Mouse (Mus musculus): Measurements from ENCODE around the gene Scaf11. TPM values are rescaled to one million over a fixed set of nuclear protein-coding genes. Genes with fewer than 3 reads are reported as not detected.
A peak's percentile ranks its signal among the peaks of the same experiment; 100 is the strongest.

The Scaf11 gene
- polyA plus RNA-seq, 1 experiment = 103 TPM

GRCm38 (mm10) chr15:96377263-96377662 is 83.4 kb downstream of the Scaf11 start:
- H3K4me1 ChIP-seq (ENCODE audit: control insufficient read depth, insufficient read depth, low read length) = peaks cover 11% of the 10 kb centered on the region
- TF ChIP-seq POLR2A (IDR thresholded peaks at IDR 0.05; ENCODE audit: low read depth, low read length) = no peak
- no peak for TF ChIP-seq CTCF (IDR thresholded peaks at IDR 0.05; ENCODE audit: borderline replicate concordance, insufficient read depth, low read length)
- no peak overlapping the region for H3K27ac ChIP-seq (ENCODE audit: insufficient read depth, low read length)
- no peak overlapping the region for H3K4me3 ChIP-seq (ENCODE audit: insufficient read depth, low read length)

GRCm38 (mm10) chr15:96376214-96376613 is 84.4 kb downstream of the Scaf11 start:
- Histone ChIP-seq H3K4me3 (ENCODE audit: insufficient read depth, low read length) (no peak overlapping the region), H3K27ac (ENCODE audit: insufficient read depth, low read length) (no peak overlapping the region), H3K4me1 (ENCODE audit: control insufficient read depth, insufficient read depth, low read length) (peaks cover 11% of the 10 kb centered on the region)
- TF ChIP-seq POLR2A (IDR thresholded peaks at IDR 0.05; ENCODE audit: low read depth, low read length) = no peak
- TF ChIP-seq CTCF (IDR thresholded peaks at IDR 0.05; ENCODE audit: borderline replicate concordance, insufficient read depth, low read length) = no peak

- Histone ChIP-seq H3K4me1 (ENCODE audit: control insufficient read depth, insufficient read depth, low read length) (peaks cover 11% of the 10 kb centered on the region), H3K27ac (ENCODE audit: insufficient read depth, low read length) (no peak overlapping the region)
- TF ChIP-seq CTCF (IDR thresholded peaks at IDR 0.05; ENCODE audit: borderline replicate concordance, insufficient read depth, low read length) (0 out of 2 replicates have a peak, but pooled peaks have one; percentile 2), POLR2A (IDR thresholded peaks at IDR 0.05; ENCODE audit: low read depth, low read length) (no peak)
Observed at GRCm38 (mm10) chr15:96373161-96373560, 87.5 kb downstream of the Scaf11 start.

DNA sequence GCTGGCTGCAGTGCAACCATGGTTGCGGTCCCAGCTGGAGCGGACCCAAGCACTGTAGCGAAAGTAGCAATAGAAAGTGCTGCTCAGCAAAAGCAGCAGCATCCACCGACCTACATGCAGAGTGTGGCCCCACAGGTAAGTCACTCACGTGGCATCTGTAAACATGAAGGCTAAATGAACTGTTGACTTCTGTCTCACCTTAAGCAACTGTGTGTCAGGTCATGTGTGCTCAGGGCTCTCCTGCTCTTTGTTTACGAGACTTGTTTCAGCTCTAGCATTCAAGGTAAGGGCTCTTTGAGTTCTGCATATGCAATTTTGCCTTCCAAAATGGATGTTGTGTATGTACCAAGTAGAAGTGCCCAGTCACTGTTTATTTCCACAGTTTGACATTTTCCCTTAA is 88.0 kb downstream of the Scaf11 start:
- Histone ChIP-seq H3K27ac (ENCODE audit: insufficient read depth, low read length) (no peak overlapping the region), H3K4me1 (ENCODE audit: control insufficient read depth, insufficient read depth, low read length) (peaks cover 9% of the 10 kb centered on the region), H3K4me3 (ENCODE audit: insufficient read depth, low read length) (no peak overlapping the region)
- no peak for TF ChIP-seq CTCF (IDR thresholded peaks at IDR 0.05; ENCODE audit: borderline replicate concordance, insufficient read depth, low read length)
- TF ChIP-seq POLR2A (IDR thresholded peaks at IDR 0.05; ENCODE audit: low read depth, low read length) = no peak

More at GRCm38 (mm10) chr15:96373161-96373560, 87.5 kb downstream of the Scaf11 start:
- no peak overlapping the region for H3K4me3 ChIP-seq (ENCODE audit: insufficient read depth, low read length)

DNA sequence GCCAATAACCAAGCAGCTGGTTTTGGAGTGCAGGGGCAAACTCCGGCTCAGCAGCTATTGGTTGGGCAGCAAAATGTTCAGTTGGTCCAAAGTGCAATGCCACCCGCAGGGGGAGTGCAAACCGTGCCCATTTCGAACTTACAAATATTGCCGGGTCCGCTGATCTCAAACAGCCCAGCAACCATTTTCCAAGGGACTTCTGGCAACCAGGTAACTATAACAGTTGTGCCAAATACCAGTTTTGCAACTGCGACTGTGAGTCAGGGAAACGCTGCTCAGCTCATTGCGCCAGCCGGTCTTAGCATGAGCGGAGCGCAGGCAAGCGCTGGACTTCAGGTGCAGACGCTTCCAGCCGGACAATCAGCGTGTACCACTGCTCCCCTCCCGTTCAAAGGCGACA is 89.3 kb downstream of the Scaf11 start:
- Histone ChIP-seq H3K4me3 (ENCODE audit: insufficient read depth, low read length) (no peak overlapping the region), H3K4me1 (ENCODE audit: control insufficient read depth, insufficient read depth, low read length) (peaks cover under 1% of the 10 kb centered on the region; the same call in 1 of the 2 replicates), H3K27ac (ENCODE audit: insufficient read depth, low read length) (no peak overlapping the region)
- TF ChIP-seq CTCF (IDR thresholded peaks at IDR 0.05; ENCODE audit: borderline replicate concordance, insufficient read depth, low read length) (no peak), POLR2A (IDR thresholded peaks at IDR 0.05; ENCODE audit: low read depth, low read length) (no peak)

- peaks cover 2% of the 10 kb centered on the region for H3K4me1 ChIP-seq (ENCODE audit: control insufficient read depth, insufficient read depth, low read length)
- H3K4me3 ChIP-seq (ENCODE audit: insufficient read depth, low read length) = no peak overlapping the region
- TF ChIP-seq CTCF (IDR thresholded peaks at IDR 0.05; ENCODE audit: borderline replicate concordance, insufficient read depth, low read length) (no peak), POLR2A (IDR thresholded peaks at IDR 0.05; ENCODE audit: low read depth, low read length) (no peak)
- no peak overlapping the region for H3K27ac ChIP-seq (ENCODE audit: insufficient read depth, low read length)
Observed at GRCm38 (mm10) chr15:96366176-96366963, 94.3 kb downstream of the Scaf11 start.

DNA sequence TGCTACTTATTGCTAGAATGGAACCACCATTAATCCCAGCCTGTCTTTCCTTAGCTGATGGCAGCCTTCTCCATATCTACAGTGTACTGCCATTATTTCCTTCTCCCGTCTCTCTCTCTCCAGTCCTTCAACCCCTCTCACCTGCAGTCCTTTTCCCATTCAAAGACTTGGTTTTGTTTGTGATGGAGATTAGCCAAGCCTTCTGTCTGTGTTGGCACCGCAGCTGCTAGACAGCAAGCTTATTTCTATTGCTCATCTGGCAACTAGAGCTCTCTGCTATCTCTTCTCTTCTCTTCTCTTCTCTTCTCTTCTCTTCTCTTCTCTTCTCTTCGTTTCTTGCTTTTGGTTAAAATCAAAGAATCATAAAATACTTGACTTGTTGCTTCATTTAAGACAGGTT is 95.3 kb downstream of the Scaf11 start:
- no peak overlapping the region for H3K4me3 ChIP-seq (ENCODE audit: insufficient read depth, low read length)
- peaks cover 2% of the 10 kb centered on the region for H3K4me1 ChIP-seq (ENCODE audit: control insufficient read depth, insufficient read depth, low read length)
- TF ChIP-seq CTCF (IDR thresholded peaks at IDR 0.05; ENCODE audit: borderline replicate concordance, insufficient read depth, low read length) = no peak
- TF ChIP-seq POLR2A (IDR thresholded peaks at IDR 0.05; ENCODE audit: low read depth, low read length) = no peak
- H3K27ac ChIP-seq (ENCODE audit: insufficient read depth, low read length) = no peak overlapping the region

Other genes with a start within 250 kb of the Scaf11 start
- gene Arid2, start 173.3 kb downstream of the Scaf11 start, polyA plus RNA-seq (2011; ENCODE audit: insufficient read length, low read depth, missing spikeins) = 22.9 and 29.6 TPM in 2 replicates
- gene Slc38a1, start 182.1 kb upstream of the Scaf11 start, polyA plus RNA-seq (2011; ENCODE audit: insufficient read length, low read depth, missing spikeins) = 63.2 and 74.6 TPM in 2 replicates
- 176 and 197 TPM in 2 replicates for gene Slc38a2, start 238.9 kb upstream of the Scaf11 start, polyA plus RNA-seq (2011; ENCODE audit: insufficient read length, low read depth, missing spikeins)